Mouse (Mus musculus): Measurements from ENCODE around the gene Carhsp1.

GRCm38 (mm10) chr16:8658349-8658748, 13.6 kb downstream of the Carhsp1 start:
- TF ChIP-seq CTCF (IDR thresholded peaks at IDR 0.05; ENCODE audit: low read depth, low read length), result no peak
- TF ChIP-seq POLR2A (IDR thresholded peaks at IDR 0.05; ENCODE audit: extremely low read depth, insufficient read depth, low read length), result no peak
